Mouse (Mus musculus) liver, embryonic 14.5 days (tissue): ENCODE measurements around the gene Msi2. TPM values are rescaled to one million over a fixed set of nuclear protein-coding genes. Genes with fewer than 3 reads are reported as not detected.

Source experiments
- ATAC-seq: fragments of 200-750 bp; cut with Nextera tagmentation; 2 replicates; pipeline ENCODE4 v1.8.0; 2017; ENCODE audit warnings: moderate number of reproducible peaks, mild to moderate bottlenecking, moderate library complexity; ENCODE audit not compliant: insufficient read depth
- DNase-seq, 3 experiments: peaks; one replicate each; pipeline ENCODE4 v3.0.0-alpha.2; 2012 to 2013; ENCODE audit warnings: low read depth in 3 of 3, low spot score in 3 of 3
- H3K27ac ChIP-seq: fragments of 300-500 bp; sonication (generic); 2 replicates; pipeline ENCODE4 v1.5.1; 2014; ENCODE audit warnings: moderate library complexity, mild to moderate bottlenecking, control low read depth, inconsistent platforms
- H3K27me3 ChIP-seq: fragments of 300-500 bp; sonication (generic); 2 replicates; pipeline ENCODE4 v1.6.1; 2014; ENCODE audit warnings: mild to moderate bottlenecking, low read length, moderate library complexity; ENCODE audit not compliant: control insufficient read depth, insufficient read depth
- H3K36me3 ChIP-seq: fragments of 300-500 bp; sonication (generic); replicated peaks from 2 replicates; pipeline ENCODE4 v1.6.1; 2014; ENCODE audit warnings: low read depth; ENCODE audit not compliant: control insufficient read depth, insufficient read depth
- H3K4me1 ChIP-seq, 2 experiments: fragments of 200-500 bp in 1 of 2; fragments of 300-500 bp in 1 of 2; sonication (generic) in 1 of 2; replicated peaks; 2 replicates each; pipeline ENCODE4 v1.6.1; 2012 to 2014; ENCODE audit warnings: antibody characterized with exemption in 1 of 2, inconsistent platforms in 1 of 2, low read length in 1 of 2; ENCODE audit not compliant: control insufficient read depth in 2 of 2, insufficient read depth in 2 of 2
- H3K4me2 ChIP-seq: fragments of 300-500 bp; sonication (generic); 2 replicates; pipeline ENCODE4 v1.6.1; 2014; ENCODE audit warnings: low read depth, mild to moderate bottlenecking, control low read depth, moderate library complexity
- H3K4me3 ChIP-seq, 2 experiments: fragments of 200-500 bp in 1 of 2; fragments of 300-500 bp in 1 of 2; sonication (generic) in 1 of 2; 2 replicates each; pipeline ENCODE4 v1.5.1; 2012 to 2014; ENCODE audit warnings: low read depth in 2 of 2, low read length in 2 of 2, mild to moderate bottlenecking in 2 of 2, control low read depth in 1 of 2, inconsistent platforms in 1 of 2, moderate library complexity in 1 of 2; ENCODE audit not compliant: insufficient read depth in 1 of 2
- H3K9ac ChIP-seq: fragments of 300-500 bp; sonication (generic); replicated peaks from 2 replicates; pipeline ENCODE4 v1.6.1; 2014; ENCODE audit warnings: mild to moderate bottlenecking, control low read depth, moderate library complexity
- H3K9me3 ChIP-seq: fragments of 300-500 bp; sonication (generic); 2 replicates; pipeline ENCODE4 v1.6.1; 2016; ENCODE audit warnings: low read length, mixed read lengths; ENCODE audit not compliant: control insufficient read depth
- CTCF ChIP-seq: IDR thresholded peaks from 2 replicates; pipeline ENCODE4 v1.5.1; 2016; ENCODE audit warnings: antibody characterized with exemption, low read depth, control low read depth
- EP300 ChIP-seq: IDR thresholded peaks from 2 replicates; pipeline ENCODE4 v1.6.1; 2016; ENCODE audit warnings: antibody characterized with exemption, low read depth
- WGBS: fragments of 180-500 bp; shearing (Covaris S2); extraction: QIAGEN DNeasy Blood & Tissue Kit; methylation state at CpG from one replicate; pipeline ENCODE4 v1.1.7; 2014; ENCODE audit not compliant: insufficient replicate concordance; 5-methylcytosine and 5-hydroxymethylcytosine counted together
- polyA plus RNA-seq, 2 experiments: library from polyadenylated mRNA; depleted of rRNA in 1 of 2; stranded (reverse) in 1 of 2; unstranded in 1 of 2; fragments of >200 nt; fragmentation: Nextera tagmentation in 1 of 2; extraction: Ambion mirVana in 1 of 2; gene quantifications; 2 replicates each; pipeline versions ENCODE4 v1.2.1 to v1.2.3; 2012 to 2014

Msi2 gene
- polyA plus RNA-seq, 2 experiments: 2.1 to 6.2 TPM

- Histone ChIP-seq H3K9ac (no peak overlapping the region), H3K27me3 (no peaks in the 10 kb centered on the region), H3K9me3 (no peaks in the 10 kb centered on the region), H3K4me3 (no peak overlapping the region), H3K4me1 (peaks cover 40 to 77% of the 10 kb centered on the region in 2 experiments), H3K27ac (no peak overlapping the region), H3K36me3 (no peaks in the 10 kb centered on the region), H3K4me2 (no peak overlapping the region)
- no peak for TF ChIP-seq EP300
- TF ChIP-seq CTCF: no peak
- no peak for ATAC-seq
- 66% methylated on average over 4 of the region's 4 CpGs for WGBS
- no peak for DNase-seq
Observed at GRCm38 (mm10) chr11:88557116-88557768, 161.1 kb downstream of the Msi2 start.

- no peak overlapping the region for H3K9ac ChIP-seq
- ATAC-seq: no peak
- no peak for TF ChIP-seq EP300
- no peak for TF ChIP-seq CTCF
- H3K4me2 ChIP-seq: no peak overlapping the region
- no peak for DNase-seq
- no peaks in the 10 kb centered on the region for H3K27me3 ChIP-seq
- no peak overlapping the region for H3K4me3 ChIP-seq
- H3K9me3 ChIP-seq: no peaks in the 10 kb centered on the region
- H3K36me3 ChIP-seq: no peaks in the 10 kb centered on the region
- 47% methylated on average over 6 of the region's 6 CpGs for WGBS
- H3K27ac ChIP-seq: peak overlapping the region; percentile 22; the same call in 1 of the 2 replicates
- H3K4me1 ChIP-seq: peaks cover 40 to 75% of the 10 kb centered on the region in 2 experiments
Observed at GRCm38 (mm10) chr11:88555902-88556549, 162.3 kb downstream of the Msi2 start.

GRCm38 (mm10) chr11:88555232-88555818, 163.0 kb downstream of the Msi2 start:
- TF ChIP-seq CTCF: no peak
- no peak for TF ChIP-seq EP300
- Histone ChIP-seq H3K27ac (peak overlapping the region; percentile 22; the same call in 1 of the 2 replicates), H3K9ac (no peak overlapping the region), H3K4me1 (peaks cover 40 to 76% of the 10 kb centered on the region in 2 experiments), H3K9me3 (no peaks in the 10 kb centered on the region), H3K4me3 (no peak overlapping the region), H3K36me3 (no peaks in the 10 kb centered on the region), H3K27me3 (no peaks in the 10 kb centered on the region), H3K4me2 (no peak overlapping the region)
- ATAC-seq: no peak; the same call in 1 of the 2 replicates
- WGBS: 17% methylated on average over 8 of the region's 8 CpGs
- DNase-seq: no peak

- Histone ChIP-seq H3K27me3 (no peaks in the 10 kb centered on the region), H3K4me1 (peaks cover 40 to 64% of the 10 kb centered on the region in 2 experiments), H3K4me2 (peak overlapping the region; percentile 41), H3K36me3 (no peaks in the 10 kb centered on the region), H3K4me3 (no peak overlapping the region), H3K9me3 (no peaks in the 10 kb centered on the region), H3K27ac (no peak overlapping the region; the same call in 1 of the 2 replicates), H3K9ac (peak overlapping the region; percentile 33)
- 42% methylated on average over 11 of the region's 11 CpGs for WGBS
- peak; percentile 76 for ATAC-seq
- DNase-seq: peak; percentile 37 to 45 (median 44)
- peak; percentile 72 for TF ChIP-seq EP300
- TF ChIP-seq CTCF: no peak
Observed at GRCm38 (mm10) chr11:88553521-88554310, 164.6 kb downstream of the Msi2 start.

DNA sequence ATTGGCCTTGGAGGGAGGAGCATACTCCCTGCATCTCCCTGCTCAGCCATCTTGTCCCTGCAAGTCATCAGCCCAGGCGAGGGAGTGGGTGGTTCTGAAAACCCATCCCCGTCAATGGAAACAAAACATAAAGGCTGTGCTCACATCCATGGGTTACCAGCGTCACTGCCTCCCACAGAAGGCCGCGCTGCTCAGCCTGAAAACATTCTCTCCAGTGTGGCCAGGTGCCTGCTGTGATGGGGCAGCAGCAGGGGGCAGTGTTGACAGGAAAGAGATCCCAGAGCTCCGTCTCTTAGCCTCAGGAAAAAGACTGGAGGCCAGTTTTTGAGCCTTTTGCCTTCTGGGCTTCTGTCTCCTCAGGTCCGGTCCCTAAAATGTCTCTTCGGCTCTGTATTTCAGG, 165.3 kb downstream of the Msi2 start:
- DNase-seq (peak in 1 of 3 experiments; percentile 28), ATAC-seq (peak; percentile 29; the same call in 1 of the 2 replicates)
- Histone ChIP-seq H3K4me2 (peak overlapping the region; percentile 41; the same call in 1 of the 2 replicates), H3K4me3 (no peak overlapping the region), H3K4me1 (peaks cover 37 to 57% of the 10 kb centered on the region in 2 experiments), H3K27ac (no peak overlapping the region), H3K9ac (no peak overlapping the region), H3K27me3 (no peaks in the 10 kb centered on the region), H3K9me3 (no peaks in the 10 kb centered on the region), H3K36me3 (no peaks in the 10 kb centered on the region)
- peak; percentile 75 for TF ChIP-seq CTCF
- TF ChIP-seq EP300: no peak
- 54% methylated on average over 8 of the region's 8 CpGs for WGBS
